9 mouse cellular contexts compared by ENCODE assay signal in the genomic region with DNA sequence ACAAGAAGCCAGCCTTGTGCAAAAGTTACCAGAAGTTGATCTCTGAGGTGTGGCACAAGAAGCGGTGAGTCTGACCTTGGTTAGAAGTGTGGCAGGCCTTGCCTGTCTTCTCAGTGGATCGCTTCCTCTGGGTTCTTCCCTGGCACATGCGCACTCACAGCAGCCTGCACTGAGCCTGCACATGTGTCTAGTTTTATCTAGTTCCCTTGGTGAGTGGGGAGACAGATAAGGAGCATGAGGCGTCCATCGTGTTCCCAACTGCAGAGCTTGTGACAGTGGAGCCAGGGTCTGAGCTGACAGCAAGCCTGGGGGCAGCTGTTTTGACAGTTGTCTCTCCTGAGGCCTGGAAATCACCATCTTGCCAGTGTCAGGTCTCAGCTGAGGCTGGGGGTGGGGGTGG. TPM values are rescaled to one million over a fixed set of nuclear protein-coding genes. Genes with fewer than 3 reads are reported as not detected.
DNase-seq lines count a peak whose midpoint lies in the region; ATAC-seq and TF ChIP-seq lines count a peak whose summit lies in the region.
"Had no signal": no experiment of that assay in that cellular context is flagged by ENCODE, and none has a peak within 500 bp of the region (broad histone marks: within the 10 kb centered on the region; RNA-seq: fewer than 3 reads in every experiment).

No protein-coding gene starts in this region.

- TF ChIP-seq CTCF in G1E (IDR thresholded peaks at IDR 0.05; ENCODE audit: low read depth, low read length), result no peak

- peak overlapping the region; percentile 67 for H3K4me3 ChIP-seq in G1E (ENCODE audit: low read depth, low read length)
- H3K4me3 ChIP-seq in heart, embryonic 10.5 days, result peak overlapping the region; percentile 1; the same call in 1 of the 2 replicates
- H3K4me3 ChIP-seq in liver, embryonic 16.5 days (ENCODE audit: low read depth, low read length), result peak overlapping the region; percentile 29
- H3K4me3 ChIP-seq: midbrain, embryonic 12.5 days had no signal

- H3K27me3 ChIP-seq in G1E (ENCODE audit: insufficient read depth, low read length), result no peaks in the 10 kb centered on the region
- no peaks in the 10 kb centered on the region for H3K27me3 ChIP-seq in heart, embryonic 10.5 days (ENCODE audit: insufficient read depth, poor library complexity, severe bottlenecking)
- no peaks in the 10 kb centered on the region for H3K27me3 ChIP-seq in liver, embryonic 16.5 days (ENCODE audit: control insufficient read depth, insufficient read depth, low read depth, low read length)
- H3K27me3 ChIP-seq: midbrain, embryonic 12.5 days had no signal

- H3K36me3 ChIP-seq in G1E (replicated peaks), result peaks cover 77% of the 10 kb centered on the region
- H3K36me3 ChIP-seq in heart, embryonic 10.5 days, result peaks cover 54% of the 10 kb centered on the region
- no peaks in the 10 kb centered on the region for H3K36me3 ChIP-seq in liver, embryonic 16.5 days (ENCODE audit: control insufficient read depth, insufficient read depth)

- peak overlapping the region; percentile 86 for H3K27ac ChIP-seq in heart, embryonic 10.5 days
- H3K27ac ChIP-seq in liver, embryonic 16.5 days (ENCODE audit: low read length), result peak overlapping the region; percentile 72
- H3K27ac ChIP-seq: midbrain, embryonic 12.5 days had no signal

- peak; percentile 83 for DNase-seq in G1E (ENCODE audit: low spot score)
- DNase-seq in MN1 (ENCODE audit: low spot score), result peak; percentile 60
- DNase-seq in heart, embryonic 10.5 days (ENCODE audit: low spot score), result peak; percentile 94
- DNase-seq in left cerebral cortex, postnatal 10 days (ENCODE audit: extremely low spot score in 1 of 2, low spot score in 2 of 2), result no peak
- no peak for DNase-seq in urinary bladder, postnatal 36 days (ENCODE audit: low spot score in 2 of 2)
- DNase-seq: layer of hippocampus, adult 9-11 months had no signal

- 29% methylated on average over 5 of the region's 5 CpGs for WGBS in heart, embryonic 10.5 days
- WGBS in liver, embryonic 16.5 days (ENCODE audit: insufficient replicate concordance), result 23% methylated on average over 5 of the region's 5 CpGs

- ATAC-seq in G1E (ENCODE audit: extremely low read depth, insufficient number of reproducible peaks, low FRiP score, poor library complexity, severe bottlenecking), result peak; percentile 92
- ATAC-seq in liver, embryonic 16.5 days (ENCODE audit: low read depth), result peak; percentile 94
- no peak for ATAC-seq in cerebellum, adult (ENCODE audit: insufficient number of reproducible peaks, low FRiP score, low TSS enrichment)

- no peaks in the 10 kb centered on the region for H3K9me3 ChIP-seq in G1E (replicated peaks)
- no peaks in the 10 kb centered on the region for H3K9me3 ChIP-seq in heart, embryonic 10.5 days
- H3K9me3 ChIP-seq in liver, embryonic 16.5 days (replicated peaks; ENCODE audit: control insufficient read depth, low read length), result no peaks in the 10 kb centered on the region
- H3K9me3 ChIP-seq: midbrain, embryonic 12.5 days had no signal

- H3K4me2 ChIP-seq in liver, embryonic 16.5 days (ENCODE audit: low read depth, low read length), result peak overlapping the region; percentile 56
- H3K4me2 ChIP-seq: midbrain, embryonic 12.5 days had no signal

- peak overlapping the region; percentile 49 for H3K9ac ChIP-seq in liver, embryonic 16.5 days (ENCODE audit: low read depth, low read length)
- H3K9ac ChIP-seq: midbrain, embryonic 12.5 days had no signal

- peaks cover 81% of the 10 kb centered on the region for H3K4me1 ChIP-seq in G1E (ENCODE audit: insufficient read depth, low read depth, low read length)
- peaks cover 29% of the 10 kb centered on the region for H3K4me1 ChIP-seq in heart, embryonic 10.5 days
- H3K4me1 ChIP-seq in liver, embryonic 16.5 days (ENCODE audit: control insufficient read depth, low read depth, low read length), result peaks cover 28% of the 10 kb centered on the region
- H3K4me1 ChIP-seq: midbrain, embryonic 12.5 days had no signal

- intact Hi-C loops in left cerebral cortex, postnatal 10 days (cut with DNase I), result no loop called here

RNA-seq across cellular contexts. Expression of a gene that starts 24.4 kb away (rescaled TPM):
- total RNA-seq in G1E (2014; fragmentation: Nextera tagmentation), result 11.8 and 16.6 TPM in 2 replicates
- 7.0 and 8.2 TPM in 2 replicates for total RNA-seq in G1E (2017)
- 7.0 and 9.4 TPM in 2 replicates for polyA plus RNA-seq in G1E (2012)
- 15.7 and 21.5 TPM in 2 replicates for polyA plus RNA-seq in heart, embryonic 10.5 days (2016; fragmentation: Nextera tagmentation; extraction: Ambion mirVana)
- polyA plus RNA-seq in liver, embryonic 16.5 days (2015; fragmentation: Nextera tagmentation; extraction: Ambion mirVana), result 4.9 and 5.8 TPM in 2 replicates
- 10 to 100 TPM; 57.6 to 65.9 TPM for total RNA-seq in left cerebral cortex, postnatal 10 days (2021)

RNA-seq across cellular contexts. Expression of a gene that starts 24.4 kb away (rescaled TPM):
- total RNA-seq in G1E (2014; fragmentation: Nextera tagmentation), result 28.6 and 37.8 TPM in 2 replicates
- 69.3 and 82.1 TPM in 2 replicates for total RNA-seq in G1E (2017)
- polyA plus RNA-seq in G1E (2012), result 17.6 and 30.9 TPM in 2 replicates
- 36.9 and 42.6 TPM in 2 replicates for polyA plus RNA-seq in heart, embryonic 10.5 days (2016; fragmentation: Nextera tagmentation; extraction: Ambion mirVana)
- 23.1 and 24.0 TPM in 2 replicates for polyA plus RNA-seq in liver, embryonic 16.5 days (2015; fragmentation: Nextera tagmentation; extraction: Ambion mirVana)
- total RNA-seq in left cerebral cortex, postnatal 10 days (2021), result 10 to 100 TPM; 50.7 to 53.3 TPM

RNA-seq across cellular contexts. Expression of a gene that starts 38.7 kb away (rescaled TPM):
- 31.2 and 33.0 TPM in 2 replicates for total RNA-seq in G1E (2014; fragmentation: Nextera tagmentation)
- 45.2 and 47.0 TPM in 2 replicates for total RNA-seq in G1E (2017)
- polyA plus RNA-seq in G1E (2012), result 94.3 and 129 TPM in 2 replicates
- 65.1 and 80.5 TPM in 2 replicates for polyA plus RNA-seq in heart, embryonic 10.5 days (2016; fragmentation: Nextera tagmentation; extraction: Ambion mirVana)
- 36.0 and 36.3 TPM in 2 replicates for polyA plus RNA-seq in liver, embryonic 16.5 days (2015; fragmentation: Nextera tagmentation; extraction: Ambion mirVana)
- total RNA-seq in left cerebral cortex, postnatal 10 days (2021), result 10 to 100 TPM; 44.5 to 44.7 TPM

RNA-seq across cellular contexts. Expression of a gene that starts 53.7 kb away (rescaled TPM):
- total RNA-seq in G1E (2014; fragmentation: Nextera tagmentation), result 16.5 and 25.6 TPM in 2 replicates
- 34.0 and 36.9 TPM in 2 replicates for total RNA-seq in G1E (2017)
- polyA plus RNA-seq in G1E (2012), result 12.4 and 12.5 TPM in 2 replicates
- 24.6 and 25.4 TPM in 2 replicates for polyA plus RNA-seq in heart, embryonic 10.5 days (2016; fragmentation: Nextera tagmentation; extraction: Ambion mirVana)
- 15.8 and 15.9 TPM in 2 replicates for polyA plus RNA-seq in liver, embryonic 16.5 days (2015; fragmentation: Nextera tagmentation; extraction: Ambion mirVana)
- total RNA-seq in left cerebral cortex, postnatal 10 days (2021), result 10 to 100 TPM; 27.6 to 31.2 TPM

Comparison
In these comparisons a context has a peak if more than half of its experiments do, and no peak if none do; other contexts are left out.
1. DNase-seq: peak in G1E (single experiment), MN1 (single experiment) and heart, embryonic 10.5 days (single experiment); none in left cerebral cortex, postnatal 10 days (0 of 2) and urinary bladder, postnatal 36 days (0 of 2).
2. H3K4me3 ChIP-seq: peak in every context shown above with its lines; median percentile 67 in G1E; 29 in liver, embryonic 16.5 days; 1 in heart, embryonic 10.5 days.